Mouse (Mus musculus) olfactory bulb, adult 2 months (tissue): Measurements from ENCODE around the gene Mmp27.

ENCODE experiments used
- CTCF ChIP-seq: fragments of 200-500 bp; IDR thresholded peaks from 2 replicates; pipeline ENCODE4 v1.5.1; 2012; ENCODE audit warnings: low read depth, mild to moderate bottlenecking, low read length, moderate library complexity; ENCODE audit not compliant: insufficient read depth
- POLR2A ChIP-seq: fragments of 200-500 bp; IDR thresholded peaks from 2 replicates; pipeline ENCODE4 v1.6.1; 2012; ENCODE audit warnings: mild to moderate bottlenecking, low read depth, low read length, moderate library complexity; ENCODE audit not compliant: insufficient read depth

DNA sequence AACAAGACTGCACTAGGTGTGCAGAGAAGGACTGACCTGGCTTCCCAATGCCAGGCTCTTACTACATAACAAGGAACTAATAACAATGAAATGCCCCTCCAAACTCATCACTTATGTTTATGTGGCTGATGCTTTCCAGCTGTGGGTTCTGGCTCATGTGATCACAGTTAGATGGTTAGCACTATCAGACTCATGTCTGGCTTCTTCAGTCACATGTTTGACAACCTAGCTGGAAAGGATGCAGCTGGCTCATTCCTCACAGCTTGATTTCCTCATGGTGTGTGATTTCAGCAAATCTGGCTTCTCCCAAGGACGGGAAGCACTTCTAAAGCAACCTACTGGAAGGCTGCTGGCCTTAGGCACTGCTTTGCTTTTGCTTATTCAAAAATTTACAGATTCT lies 25.7 kb upstream of the Mmp27 start:
- TF ChIP-seq POLR2A: no peak
- no peak for TF ChIP-seq CTCF
